Mouse (Mus musculus) olfactory bulb, adult 2 months (tissue): ENCODE results near the gene Gas2l1.

ENCODE experiments used
- CTCF ChIP-seq: fragments of 200-500 bp; IDR thresholded peaks from 2 replicates; pipeline ENCODE4 v1.5.1; 2012; ENCODE audit warnings: low read depth, mild to moderate bottlenecking, low read length, moderate library complexity; ENCODE audit not compliant: insufficient read depth
- POLR2A ChIP-seq: fragments of 200-500 bp; IDR thresholded peaks from 2 replicates; pipeline ENCODE4 v1.6.1; 2012; ENCODE audit warnings: mild to moderate bottlenecking, low read depth, low read length, moderate library complexity; ENCODE audit not compliant: insufficient read depth

GRCm38 (mm10) chr11:5098035-5098735 lies 33.1 kb upstream of the Gas2l1 start:
- TF ChIP-seq CTCF (no peak), POLR2A (no peak)
